Mouse (Mus musculus): ENCODE measurements around the gene Ppa1. TPM values are rescaled to one million over a fixed set of nuclear protein-coding genes. Genes with fewer than 3 reads are reported as not detected.
A peak's percentile ranks its signal among the peaks of the same experiment; 100 is the strongest.

Gene Ppa1
- total and polyA plus RNA-seq, 3 experiments: 178 to 337 (median 249) TPM

- H3K9ac ChIP-seq (ENCODE audit: insufficient read depth, low read depth): no peak overlapping the region
- in situ Hi-C loops (cut with MboI; ENCODE audit: low pct_ligation_motif_present, low pct_unique_long_range_greater_than_20kb, low sequenced_read_pairs) (no loop called here), dilution Hi-C loops (cut with MboI; ENCODE audit: extremely low pct_ligation_motif_present, extremely low pct_unique_long_range_greater_than_20kb, low sequenced_read_pairs) (no loop called here)
- TF ChIP-seq NRF1 (IDR thresholded peaks at IDR 0.05; ENCODE audit: low read depth, low read length) (no peak), ELF1 (IDR thresholded peaks at IDR 0.05; ENCODE audit: low read depth, low read length) (no peak), MAFK (IDR thresholded peaks at IDR 0.05; ENCODE audit: insufficient replicate concordance, low read length) (no peak)
- DNase-seq (ENCODE audit: extremely low read depth): no peak
- no peak overlapping the region for H3K4me2 ChIP-seq (ENCODE audit: insufficient read depth, low read depth, poor library complexity, severe bottlenecking)
- H3K4me1 ChIP-seq (ENCODE audit: control insufficient read depth in 1 of 2, insufficient read depth in 2 of 2): peaks cover 7 to 10% of the 10 kb centered on the region in 2 experiments
- no peaks in the 10 kb centered on the region for H3K9me3 ChIP-seq (replicated peaks; ENCODE audit: low read length)
- no peak overlapping the region for H3K4me3 ChIP-seq (replicated peaks in 1 of 3; ENCODE audit: low read depth in 2 of 3, low read length in 2 of 3, poor library complexity in 1 of 3)
- no peak overlapping the region for H3K27ac ChIP-seq (ENCODE audit: insufficient read depth, low read depth)
- no peaks in the 10 kb centered on the region for H3K79me2 ChIP-seq (replicated peaks; ENCODE audit: control insufficient read depth, extremely low read depth, insufficient read depth, poor library complexity, severe bottlenecking)
- peaks cover 16% of the 10 kb centered on the region for H3K27me3 ChIP-seq (replicated peaks)
- peaks cover 0 to 1% of the 10 kb centered on the region in 2 experiments for H3K36me3 ChIP-seq (replicated peaks in 1 of 2; ENCODE audit: control insufficient read depth in 1 of 2, insufficient read depth in 1 of 2, low read length in 1 of 2)
Measured at GRCm38 (mm10) chr10:61714146-61714545, 65.8 kb downstream of the Ppa1 start.

GRCm38 (mm10) chr10:61714771-61715461, 66.6 kb downstream of the Ppa1 start, which contains the start of gene Aifm2:
Aifm2 (plus strand) TSS chr10:61715263.
- no peak within 1 kb of the TSS for H3K27ac ChIP-seq (ENCODE audit: insufficient read depth, low read depth)
- dilution Hi-C loops (cut with MboI; ENCODE audit: extremely low pct_ligation_motif_present, extremely low pct_unique_long_range_greater_than_20kb, low sequenced_read_pairs): no loop called here
- no peaks in the 10 kb centered on the region for H3K9me3 ChIP-seq (replicated peaks; ENCODE audit: low read length)

GRCm38 (mm10) chr10:61715462-61715837, 67.1 kb downstream of the Ppa1 start:
- Histone ChIP-seq H3K9ac (ENCODE audit: insufficient read depth, low read depth) (peak overlapping the region; percentile 71), H3K9me3 (replicated peaks; ENCODE audit: low read length) (no peaks in the 10 kb centered on the region), H3K79me2 (replicated peaks; ENCODE audit: control insufficient read depth, extremely low read depth, insufficient read depth, poor library complexity, severe bottlenecking) (no peaks in the 10 kb centered on the region), H3K4me1 (ENCODE audit: control insufficient read depth in 1 of 2, insufficient read depth in 2 of 2) (peaks cover 7 to 10% of the 10 kb centered on the region in 2 experiments), H3K27ac (ENCODE audit: insufficient read depth, low read depth) (no peak overlapping the region), H3K27me3 (replicated peaks) (peaks cover 16% of the 10 kb centered on the region), H3K36me3 (replicated peaks in 1 of 2; ENCODE audit: control insufficient read depth in 1 of 2, insufficient read depth in 1 of 2, low read length in 1 of 2) (peaks cover 0 to 4% of the 10 kb centered on the region in 2 experiments), H3K4me3 (replicated peaks in 1 of 3; ENCODE audit: low read depth in 2 of 3, low read length in 2 of 3, poor library complexity in 1 of 3) (peak overlapping the region; percentile 68 to 81 (median 76)), H3K4me2 (ENCODE audit: insufficient read depth, low read depth, poor library complexity, severe bottlenecking) (peak overlapping the region; percentile 77)
- DNase-seq (ENCODE audit: extremely low read depth): no peak
- in situ Hi-C loops (cut with MboI; ENCODE audit: low pct_ligation_motif_present, low pct_unique_long_range_greater_than_20kb, low sequenced_read_pairs): no loop called here
- TF ChIP-seq ZMIZ1 (IDR thresholded peaks at IDR 0.05; ENCODE audit: low read depth, low read length) (no peak), TCF12 (IDR thresholded peaks at IDR 0.05; ENCODE audit: low read depth, low read length) (0 out of 2 replicates have a peak, but pooled peaks have one; percentile 1)
- dilution Hi-C loops (cut with MboI; ENCODE audit: extremely low pct_ligation_motif_present, extremely low pct_unique_long_range_greater_than_20kb, low sequenced_read_pairs): no loop called here

More at GRCm38 (mm10) chr10:61714771-61715461, 66.6 kb downstream of the Ppa1 start, which contains the start of gene Aifm2:
- peak; percentile 59 for DNase-seq (ENCODE audit: extremely low read depth)
- TF ChIP-seq ZC3H11A (IDR thresholded peaks at IDR 0.05; ENCODE audit: low read depth, low read length): no peak
- no peak for TF ChIP-seq KAT2A (IDR thresholded peaks at IDR 0.05; ENCODE audit: insufficient replicate concordance, low read length)
- peak; percentile 51; the same call in 1 of the 2 replicates for TF ChIP-seq ELF1 (IDR thresholded peaks at IDR 0.05; ENCODE audit: low read depth, low read length)
- peak; percentile 34; the same call in 1 of the 2 replicates for TF ChIP-seq MXI1 (IDR thresholded peaks at IDR 0.05; ENCODE audit: low read depth, low read length)
- peak; percentile 66 for TF ChIP-seq POLR2A (IDR thresholded peaks at IDR 0.05; ENCODE audit: low read depth, low read length)
- peak; percentile 53; the same call in 1 of the 2 replicates for TF ChIP-seq TCF12 (IDR thresholded peaks at IDR 0.05; ENCODE audit: low read depth, low read length)
- peak; percentile 46; the same call in 1 of the 2 replicates for TF ChIP-seq HCFC1 (IDR thresholded peaks at IDR 0.05; ENCODE audit: low read depth, low read length)
- TF ChIP-seq NELFE (IDR thresholded peaks at IDR 0.05; ENCODE audit: low read depth, low read length): 0 out of 2 replicates have a peak, but pooled peaks have one; percentile 50
- peak; percentile 69 for TF ChIP-seq ZMIZ1 (IDR thresholded peaks at IDR 0.05; ENCODE audit: low read depth, low read length)
- no peak for TF ChIP-seq CTCF (conservative IDR thresholded peaks at IDR 0.05 in 1 of 2, IDR thresholded peaks at IDR 0.05 in 1 of 2; ENCODE audit: low read depth in 2 of 2, low read length in 2 of 2)
- 0 out of 2 replicates have a peak, but pooled peaks have one; percentile 18 for TF ChIP-seq BHLHE40 (IDR thresholded peaks at IDR 0.05; ENCODE audit: low read depth, low read length)
- H3K36me3 ChIP-seq (replicated peaks in 1 of 2; ENCODE audit: control insufficient read depth in 1 of 2, insufficient read depth in 1 of 2, low read length in 1 of 2): peaks cover 0 to 4% of the 10 kb centered on the region in 2 experiments
- H3K27me3 ChIP-seq (replicated peaks): peaks cover 16% of the 10 kb centered on the region
- H3K79me2 ChIP-seq (replicated peaks; ENCODE audit: control insufficient read depth, extremely low read depth, insufficient read depth, poor library complexity, severe bottlenecking): no peaks in the 10 kb centered on the region
- H3K4me2 ChIP-seq (ENCODE audit: insufficient read depth, low read depth, poor library complexity, severe bottlenecking): peak within 1 kb of the TSS; percentile 77
- H3K4me1 ChIP-seq (ENCODE audit: control insufficient read depth in 1 of 2, insufficient read depth in 2 of 2): peaks cover 7 to 10% of the 10 kb centered on the region in 2 experiments
- H3K9ac ChIP-seq (ENCODE audit: insufficient read depth, low read depth): peak within 1 kb of the TSS; percentile 71
- peak within 1 kb of the TSS; percentile 68 to 81 (median 76) for H3K4me3 ChIP-seq (replicated peaks in 1 of 3; ENCODE audit: low read depth in 2 of 3, low read length in 2 of 3, poor library complexity in 1 of 3)
- in situ Hi-C loops (cut with MboI; ENCODE audit: low pct_ligation_motif_present, low pct_unique_long_range_greater_than_20kb, low sequenced_read_pairs): no loop called here

All from CH12.LX (cell line).